Mouse (Mus musculus): Measurements from ENCODE around the gene 4930442H23Rik. TPM values are rescaled to one million over a fixed set of nuclear protein-coding genes. Genes with fewer than 3 reads are reported as not detected.
"Not testable (repeated sequence)": the region's sequence is repeated elsewhere in the genome, so short reads cannot be mapped to it uniquely, and the experiment has no call there.

4930442H23Rik gene
- total RNA-seq, 2 experiments from 2014 or later, result not detected

GRCm38 (mm10) chr10:81198990-81199389 is 15.3 kb upstream of the 4930442H23Rik start:
- ATAC-seq (replicated peaks; ENCODE audit: poor library complexity), result no peak

GRCm38 (mm10) chr10:81198230-81198629 is 14.6 kb upstream of the 4930442H23Rik start:
- peak; percentile 70 for ATAC-seq (replicated peaks; ENCODE audit: poor library complexity)

GRCm38 (mm10) chr10:81197305-81197704 is 13.7 kb upstream of the 4930442H23Rik start:
- ATAC-seq (replicated peaks; ENCODE audit: poor library complexity), result no peak

GRCm38 (mm10) chr10:81196470-81197065 is 12.9 kb upstream of the 4930442H23Rik start:
- ATAC-seq (replicated peaks; ENCODE audit: poor library complexity), result no peak

GRCm38 (mm10) chr10:81195300-81195699 is 11.7 kb upstream of the 4930442H23Rik start:
- ATAC-seq (replicated peaks; ENCODE audit: poor library complexity), result no peak

GRCm38 (mm10) chr10:81193991-81194774 is 10.5 kb upstream of the 4930442H23Rik start:
- ATAC-seq (replicated peaks; ENCODE audit: poor library complexity), result peak; percentile 3; the same call in 1 of the 2 replicates

- ATAC-seq (replicated peaks; ENCODE audit: poor library complexity), result peak; percentile 5; the same call in 1 of the 2 replicates
Measured at GRCm38 (mm10) chr10:81192968-81193501, 9.4 kb upstream of the 4930442H23Rik start.

GRCm38 (mm10) chr10:81192270-81192967 is 8.8 kb upstream of the 4930442H23Rik start:
- peak; percentile 56 for ATAC-seq (replicated peaks; ENCODE audit: poor library complexity)

- ATAC-seq (replicated peaks; ENCODE audit: poor library complexity), result peak; percentile 15
Measured at GRCm38 (mm10) chr10:81191342-81191982, 7.8 kb upstream of the 4930442H23Rik start.

GRCm38 (mm10) chr10:81190912-81191321 is 7.3 kb upstream of the 4930442H23Rik start:
- no peak for ATAC-seq (replicated peaks; ENCODE audit: poor library complexity)

GRCm38 (mm10) chr10:81190236-81190911 is 6.7 kb upstream of the 4930442H23Rik start:
- ATAC-seq (replicated peaks; ENCODE audit: poor library complexity), result peak; percentile 27

- no peak for ATAC-seq (replicated peaks; ENCODE audit: poor library complexity)
Measured at GRCm38 (mm10) chr10:81189821-81190220, 6.2 kb upstream of the 4930442H23Rik start.

- ATAC-seq (replicated peaks; ENCODE audit: poor library complexity), result no peak
Measured at GRCm38 (mm10) chr10:81187161-81187560, 3.5 kb upstream of the 4930442H23Rik start.

- ATAC-seq (replicated peaks; ENCODE audit: poor library complexity), result no peak
Measured at GRCm38 (mm10) chr10:81184765-81185164, 1.1 kb upstream of the 4930442H23Rik start.

- peak; percentile 81 for ATAC-seq (replicated peaks; ENCODE audit: poor library complexity)
Measured at GRCm38 (mm10) chr10:81182336-81183333, 1.0 kb downstream of the 4930442H23Rik start, which contains the start of gene Dapk3. Gene Dapk3, plus strand, starts transcription at chr10:81183005.

- ATAC-seq (replicated peaks; ENCODE audit: poor library complexity), result not testable (repeated sequence)
Measured at GRCm38 (mm10) chr10:81181860-81182259, 1.8 kb downstream of the 4930442H23Rik start.

- no peak for ATAC-seq (replicated peaks; ENCODE audit: poor library complexity)
Measured at GRCm38 (mm10) chr10:81180946-81181345, 2.7 kb downstream of the 4930442H23Rik start.

- ATAC-seq (replicated peaks; ENCODE audit: poor library complexity), result no peak
Measured at GRCm38 (mm10) chr10:81179451-81180342, 4.0 kb downstream of the 4930442H23Rik start.
